Mouse (Mus musculus) lung, postnatal 0 days (tissue): ENCODE data around the gene Hist2h2ab. TPM values are rescaled to one million over a fixed set of nuclear protein-coding genes. Genes with fewer than 3 reads are reported as not detected.
"Not testable (repeated sequence)": the region's sequence is repeated elsewhere in the genome, so short reads cannot be mapped to it uniquely, and the experiment has no call there.

ENCODE experiments used
- ATAC-seq: fragments of 200-750 bp; cut with Nextera tagmentation; 2 replicates; pipeline ENCODE4 v1.8.0; 2017; ENCODE audit warnings: moderate library complexity
- DNase-seq: peaks from one replicate; pipeline ENCODE4 v3.0.0-alpha.2; 2016; ENCODE audit warnings: low spot score
- H3K27ac ChIP-seq: fragments of 300-500 bp; sonication (generic); 2 replicates; pipeline ENCODE4 v1.5.1; 2014; ENCODE audit warnings: antibody characterized with exemption, mild to moderate bottlenecking, low read length, mixed read lengths
- H3K27me3 ChIP-seq: fragments of 300-500 bp; sonication (generic); replicated peaks from 2 replicates; pipeline ENCODE4 v1.6.1; 2014; ENCODE audit warnings: low read length, mixed read lengths; ENCODE audit not compliant: insufficient read depth
- H3K36me3 ChIP-seq: fragments of 300-500 bp; sonication (generic); 2 replicates; pipeline ENCODE4 v1.6.1; 2014; ENCODE audit warnings: low read length, mixed read lengths; ENCODE audit not compliant: insufficient read depth
- H3K4me1 ChIP-seq: fragments of 300-500 bp; sonication (generic); 2 replicates; pipeline ENCODE4 v1.6.1; 2014; ENCODE audit warnings: antibody characterized with exemption, low read depth, low read length, mixed read lengths; ENCODE audit not compliant: insufficient read depth
- H3K4me2 ChIP-seq: fragments of 300-500 bp; sonication (generic); replicated peaks from 2 replicates; pipeline ENCODE4 v1.6.1; 2014; ENCODE audit warnings: low read depth, mild to moderate bottlenecking, low read length, moderate library complexity, mixed read lengths
- H3K4me3 ChIP-seq: fragments of 300-500 bp; sonication (generic); 2 replicates; pipeline ENCODE4 v1.5.1; 2014; ENCODE audit warnings: low read depth, low read length
- H3K9ac ChIP-seq: fragments of 300-500 bp; sonication (generic); replicated peaks from 2 replicates; pipeline ENCODE4 v1.6.1; 2014; ENCODE audit warnings: low read depth, mild to moderate bottlenecking
- H3K9me3 ChIP-seq: fragments of 300-500 bp; sonication (generic); 2 replicates; pipeline ENCODE4 v1.6.1; 2016; ENCODE audit warnings: low read length, mixed read lengths
- CTCF ChIP-seq: IDR thresholded peaks from 2 replicates; pipeline ENCODE4 v1.5.1; 2016; ENCODE audit warnings: antibody characterized with exemption, mild to moderate bottlenecking
- EP300 ChIP-seq: IDR thresholded peaks from 2 replicates; pipeline ENCODE4 v1.6.1; 2016; ENCODE audit warnings: antibody characterized with exemption, mild to moderate bottlenecking, control low read depth
- WGBS: fragments of 180-500 bp; shearing (Covaris S2); extraction: QIAGEN DNeasy Blood & Tissue Kit; methylation state at CpG from one replicate; pipeline ENCODE4 v1.1.7; 2014; 5-methylcytosine and 5-hydroxymethylcytosine counted together
- polyA plus RNA-seq: library from polyadenylated mRNA; unstranded; fragments of >200 nt; fragmentation: Nextera tagmentation; extraction: Ambion mirVana; gene quantifications from 2 replicates; pipeline ENCODE4 v1.2.1, GENCODE M21; 2015

The Hist2h2ab gene
- polyA plus RNA-seq, 1 experiment from 2014 or later, result 0.31 TPM

GRCm38 (mm10) chr3:96207819-96208218 is 11.8 kb upstream of the Hist2h2ab start:
- ATAC-seq (no peak), DNase-seq (no peak)
- WGBS, result 61% methylated on average over 3 of the region's 3 CpGs
- Histone ChIP-seq H3K9ac (no peak overlapping the region), H3K9me3 (no peaks in the 10 kb centered on the region), H3K4me2 (no peak overlapping the region), H3K27me3 (no peaks in the 10 kb centered on the region), H3K36me3 (no peaks in the 10 kb centered on the region), H3K4me1 (no peaks in the 10 kb centered on the region), H3K27ac (no peak overlapping the region), H3K4me3 (no peak overlapping the region)
- no peak for TF ChIP-seq EP300
- TF ChIP-seq CTCF, result peak; percentile 32

DNA sequence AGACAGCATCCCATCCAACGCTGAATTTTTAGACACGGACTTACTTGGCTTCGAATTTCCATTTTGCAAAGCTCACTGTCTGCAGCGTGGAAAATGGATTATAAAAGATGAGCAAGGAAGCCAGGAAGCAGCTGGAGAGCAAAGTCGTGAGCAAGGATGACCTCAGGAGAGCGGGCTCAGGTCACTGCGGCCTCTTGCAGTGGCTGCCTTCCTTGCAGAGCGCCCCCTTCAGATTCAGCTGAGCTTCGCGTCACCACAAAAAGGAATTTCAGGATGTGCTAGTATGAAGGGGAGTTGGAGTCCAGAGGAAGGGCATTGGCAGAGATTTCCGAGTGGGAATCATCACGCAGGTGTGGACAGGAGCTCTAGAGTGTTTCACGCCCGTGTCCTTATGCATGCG is 10.4 kb upstream of the Hist2h2ab start:
- Histone ChIP-seq H3K4me1 (no peaks in the 10 kb centered on the region), H3K27me3 (no peaks in the 10 kb centered on the region), H3K9me3 (no peaks in the 10 kb centered on the region), H3K4me2 (no peak overlapping the region), H3K36me3 (no peaks in the 10 kb centered on the region), H3K9ac (no peak overlapping the region), H3K27ac (no peak overlapping the region), H3K4me3 (no peak overlapping the region)
- DNase-seq (no peak), ATAC-seq (no peak)
- TF ChIP-seq CTCF (peak; percentile 55), EP300 (no peak)
- 23% methylated on average over 15 of the region's 15 CpGs for WGBS

GRCm38 (mm10) chr3:96219191-96219641 is 449 bp upstream of the Hist2h2ab start:
- peak overlapping the region; percentile 35 for H3K9ac ChIP-seq
- H3K4me1 ChIP-seq, result peaks cover 9% of the 10 kb centered on the region; the same call in 1 of the 2 replicates
- H3K27ac ChIP-seq, result peak overlapping the region; percentile 98
- under 1% methylated on average over 12 of the region's 12 CpGs for WGBS
- peak overlapping the region; percentile 74 for H3K4me2 ChIP-seq
- DNase-seq, result peak; percentile 50
- H3K4me3 ChIP-seq, result peak overlapping the region; percentile 64
- no peaks in the 10 kb centered on the region for H3K27me3 ChIP-seq
- 0 out of 2 replicates have a peak, but pooled peaks have one; percentile 0 for ATAC-seq
- no peaks in the 10 kb centered on the region for H3K9me3 ChIP-seq
- TF ChIP-seq CTCF (peak; percentile 37), EP300 (no peak)
- H3K36me3 ChIP-seq, result no peaks in the 10 kb centered on the region

- peak; percentile 6; the same call in 1 of the 2 replicates for TF ChIP-seq CTCF
- Histone ChIP-seq H3K4me3 (peak overlapping the region; percentile 64), H3K27ac (peak overlapping the region; percentile 98), H3K9ac (peak overlapping the region; percentile 89), H3K4me2 (peak overlapping the region; percentile 74)
- not testable (repeated sequence) for DNase-seq, H3K4me1 ChIP-seq, H3K36me3 ChIP-seq, H3K27me3 ChIP-seq, H3K9me3 ChIP-seq
- 1% methylated on average over 23 of the region's 47 CpGs for WGBS
- peak; percentile 9 for ATAC-seq
These were observed 583 bp downstream of the Hist2h2ab start for GRCm38 (mm10) chr3:96220131-96220764.

- ATAC-seq (peak; percentile 93), DNase-seq (peak; percentile 98)
- H3K4me3 ChIP-seq, result peak within 1 kb of the TSS; percentile 64
- no peaks in the 10 kb centered on the region for H3K9me3 ChIP-seq
- peaks cover 9% of the 10 kb centered on the region; the same call in 1 of the 2 replicates for H3K4me1 ChIP-seq
- peak within 1 kb of the TSS; percentile 74 for H3K4me2 ChIP-seq
- WGBS, result 1% methylated on average over 43 of the region's 43 CpGs
- no peak; the same call in none of the 2 replicates for TF ChIP-seq EP300
- TF ChIP-seq CTCF, result 0 out of 2 replicates have a peak, but pooled peaks have one; percentile 20
- H3K36me3 ChIP-seq, result no peaks in the 10 kb centered on the region
- H3K27me3 ChIP-seq, result no peaks in the 10 kb centered on the region
- H3K9ac ChIP-seq, result peak within 1 kb of the TSS; percentile 89
- peak within 1 kb of the TSS; percentile 98 for H3K27ac ChIP-seq
These were observed 1.3 kb downstream of the Hist2h2ab start, which contains the start of the genes Hist2h2ac and Hist2h2be for GRCm38 (mm10) chr3:96220765-96221639. TSS of gene Hist2h2ac (minus strand) at chr3:96220880. TSS of gene Hist2h2be (plus strand) at chr3:96221119.

DNA sequence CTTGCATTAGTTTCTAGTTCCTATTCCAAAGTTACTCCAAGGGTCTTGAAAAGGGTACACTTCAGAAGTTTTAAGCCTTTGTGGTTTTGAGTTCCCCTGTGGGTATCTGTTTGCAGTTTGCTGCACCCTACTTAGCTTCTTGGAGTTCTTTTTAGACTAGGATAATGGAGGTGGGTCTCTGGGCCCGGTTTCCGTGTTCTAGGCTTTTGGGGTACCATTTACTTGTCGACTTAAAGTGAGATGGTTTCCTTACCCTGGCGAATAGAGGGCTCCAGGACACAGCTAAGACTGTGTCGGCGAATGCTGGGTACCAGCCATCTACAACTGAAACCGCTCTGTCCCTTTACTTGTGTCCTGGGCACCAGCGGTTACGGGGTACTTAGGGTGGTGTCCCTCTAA is 2.0 kb downstream of the Hist2h2ab start:
- no peaks in the 10 kb centered on the region for H3K9me3 ChIP-seq
- DNase-seq, result no peak
- no peak for ATAC-seq
- peaks cover 9% of the 10 kb centered on the region; the same call in 1 of the 2 replicates for H3K4me1 ChIP-seq
- TF ChIP-seq CTCF, result no peak
- peak overlapping the region; percentile 98 for H3K27ac ChIP-seq
- H3K4me2 ChIP-seq, result peak overlapping the region; percentile 74
- H3K4me3 ChIP-seq, result peak overlapping the region; percentile 64
- H3K36me3 ChIP-seq, result no peaks in the 10 kb centered on the region
- H3K9ac ChIP-seq, result 0 out of 2 replicates have a peak overlapping the region, but pooled peaks have one; percentile 37
- WGBS, result 22% methylated on average over 9 of the region's 9 CpGs
- no peaks in the 10 kb centered on the region for H3K27me3 ChIP-seq
